In the genomic region with DNA sequence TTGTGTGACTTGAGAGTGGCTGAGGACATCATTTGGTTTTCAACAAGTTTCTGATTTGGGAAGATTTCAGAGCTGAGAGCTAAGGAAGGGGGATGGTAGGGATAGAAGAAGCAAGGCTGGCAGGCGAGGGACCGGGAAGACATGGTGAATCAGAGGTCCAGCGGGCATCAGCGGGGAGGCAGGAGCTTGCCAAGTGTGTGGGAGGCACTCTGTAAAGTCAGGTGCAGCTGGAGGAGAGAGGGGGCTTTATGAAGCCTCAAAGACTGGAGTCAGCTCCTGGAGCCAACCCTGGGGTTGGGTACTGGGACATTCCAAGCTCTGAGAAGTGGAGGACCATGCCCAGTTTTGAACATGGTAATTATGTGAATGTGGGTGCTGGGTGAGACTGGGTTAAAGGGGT, we compare ENCODE assay signal across 20 mouse cellular contexts. TPM values are rescaled to one million over a fixed set of nuclear protein-coding genes. Genes with fewer than 3 reads are reported as not detected.
"Had no signal": no experiment of that assay in that cellular context is flagged by ENCODE, and none has a peak within 500 bp of the region (broad histone marks: within the 10 kb centered on the region; RNA-seq: fewer than 3 reads in every experiment).

No protein-coding gene starts in this region.

- H3K4me1 ChIP-seq: kidney, embryonic 15.5 days; liver, embryonic 13.5 days; stomach, embryonic 15.5 days had no signal

- H3K4me3 ChIP-seq: kidney, embryonic 15.5 days; liver, embryonic 13.5 days; midbrain, embryonic 10.5 days; stomach, embryonic 15.5 days had no signal

- H3K27ac ChIP-seq: kidney, embryonic 15.5 days; liver, embryonic 13.5 days; midbrain, embryonic 10.5 days; stomach, embryonic 15.5 days had no signal

- H3K27me3 ChIP-seq: kidney, embryonic 15.5 days; liver, embryonic 13.5 days; stomach, embryonic 15.5 days had no signal

- DNase-seq: kidney, adult 11 months; kidney, adult 8-10 months; kidney, postnatal 10 days; kidney, postnatal 4 days; liver, embryonic 13.5 days; lung, adult 2 months; lung, postnatal 14 days; lung, postnatal 4 days; midbrain, embryonic 14.5 days; right cerebral cortex, adult 18-20 months; right cerebral cortex, postnatal 14 days; right cerebral cortex, postnatal 4 days; thymus, postnatal 36 days had no signal

- H3K9me3 ChIP-seq: kidney, embryonic 15.5 days; liver, embryonic 13.5 days; midbrain, embryonic 10.5 days; stomach, embryonic 15.5 days had no signal

- H3K9ac ChIP-seq: kidney, embryonic 15.5 days; liver, embryonic 13.5 days; stomach, embryonic 15.5 days had no signal

- H3K4me2 ChIP-seq: kidney, embryonic 15.5 days; liver, embryonic 13.5 days; stomach, embryonic 15.5 days had no signal

RNA-seq across cellular contexts. Expression of a gene that starts 38.8 kb away (rescaled TPM):
- total RNA-seq: liver, adult 2 months; megakaryocyte progenitor cell, adult 5-6 weeks had no signal
- polyA plus RNA-seq: limb, embryonic 11.5 days; liver, adult 2 months; liver, embryonic 13.5 days; liver, embryonic 16.5 days; lung, adult 2 months had no signal
